In the genomic region with DNA sequence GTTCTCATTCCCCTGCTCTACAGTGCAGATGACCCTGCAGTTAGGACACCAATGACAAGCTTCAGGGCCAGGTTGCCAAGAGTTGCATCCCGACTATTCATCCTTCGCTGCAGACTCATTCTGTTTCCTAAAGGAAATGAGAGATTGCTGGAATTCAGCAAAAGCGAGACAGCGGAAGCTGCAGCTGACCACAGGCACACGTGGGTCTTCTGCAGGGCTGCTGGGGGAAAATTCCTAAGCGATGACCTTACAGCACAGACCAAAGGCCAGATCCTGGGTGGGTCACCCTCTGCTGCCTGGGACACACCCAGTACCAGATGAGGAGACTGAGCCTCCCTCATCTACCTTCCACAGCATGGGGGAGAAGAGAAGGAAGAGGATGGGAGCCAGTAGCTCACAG, we compare ENCODE assay signal across 11 mouse cellular contexts.
A peak's percentile ranks its signal among the peaks of the same experiment; 100 is the strongest.
DNase-seq lines count a peak whose midpoint lies in the region; ATAC-seq lines count a peak whose summit lies in the region.
"Had no signal": no experiment of that assay in that cellular context is flagged by ENCODE, and none has a peak within 500 bp of the region (broad histone marks: within the 10 kb centered on the region; RNA-seq: fewer than 3 reads in every experiment).

No protein-coding gene starts in this region.

- H3K27me3 ChIP-seq in kidney, embryonic 15.5 days: no peaks in the 10 kb centered on the region
- peaks cover 12% of the 10 kb centered on the region for H3K27me3 ChIP-seq in hindbrain, embryonic 10.5 days (ENCODE audit: insufficient read depth, poor library complexity, severe bottlenecking)
- H3K27me3 ChIP-seq: neural tube, embryonic 13.5 days had no signal

- H3K4me3 ChIP-seq in kidney, embryonic 15.5 days (replicated peaks): no peak overlapping the region
- H3K4me3 ChIP-seq in hindbrain, embryonic 10.5 days: no peak overlapping the region
- H3K4me3 ChIP-seq: megakaryocyte, embryonic 14.5 days; neural tube, embryonic 13.5 days had no signal

- H3K9ac ChIP-seq in kidney, embryonic 15.5 days: no peak overlapping the region
- H3K9ac ChIP-seq: neural tube, embryonic 13.5 days had no signal

- DNase-seq in gastrocnemius, adult 18-20 months (ENCODE audit: low spot score): peak; percentile 61
- DNase-seq in gastrocnemius, postnatal 10 days: no peak
- peak; percentile 66 for DNase-seq in gastrocnemius, postnatal 25 days
- peak; percentile 52 to 75 for DNase-seq in lung, postnatal 4 days
- no peak for DNase-seq in hindbrain, embryonic 10.5 days (ENCODE audit: low spot score)
- DNase-seq in ovary, postnatal 36 days (ENCODE audit: low spot score): no peak
- DNase-seq in urinary bladder, adult 2 months (ENCODE audit: low spot score): no peak
- DNase-seq: adrenal gland, adult 8-10 months had no signal

- H3K36me3 ChIP-seq in kidney, embryonic 15.5 days: no peaks in the 10 kb centered on the region
- no peaks in the 10 kb centered on the region for H3K36me3 ChIP-seq in hindbrain, embryonic 10.5 days
- H3K36me3 ChIP-seq: neural tube, embryonic 13.5 days had no signal

- no peak for ATAC-seq in kidney, embryonic 15.5 days (replicated peaks; ENCODE audit: low FRiP score)

- 54% methylated on average over 6 of the region's 6 CpGs for WGBS in kidney, embryonic 15.5 days
- 75% methylated on average over 6 of the region's 6 CpGs for WGBS in hindbrain, embryonic 10.5 days

- no peaks in the 10 kb centered on the region for H3K9me3 ChIP-seq in kidney, embryonic 15.5 days (replicated peaks)
- H3K9me3 ChIP-seq in hindbrain, embryonic 10.5 days: no peaks in the 10 kb centered on the region
- H3K9me3 ChIP-seq: neural tube, embryonic 13.5 days had no signal

- H3K27ac ChIP-seq in kidney, embryonic 15.5 days: peak overlapping the region; percentile 33; the same call in 1 of the 2 replicates
- no peak overlapping the region for H3K27ac ChIP-seq in hindbrain, embryonic 10.5 days
- H3K27ac ChIP-seq: neural tube, embryonic 13.5 days had no signal

- H3K4me1 ChIP-seq in kidney, embryonic 15.5 days: peaks cover 43% of the 10 kb centered on the region
- H3K4me1 ChIP-seq in hindbrain, embryonic 10.5 days (replicated peaks): peaks cover 38% of the 10 kb centered on the region

- no peak overlapping the region for H3K4me2 ChIP-seq in kidney, embryonic 15.5 days
- H3K4me2 ChIP-seq: neural tube, embryonic 13.5 days had no signal

Comparison
In these comparisons a context has a peak if more than half of its experiments do, and no peak if none do; other contexts are left out.
1. DNase-seq: peak in gastrocnemius, adult 18-20 months (single experiment), gastrocnemius, postnatal 25 days (single experiment) and lung, postnatal 4 days (2 of 2); none in gastrocnemius, postnatal 10 days (single experiment), hindbrain, embryonic 10.5 days (single experiment), ovary, postnatal 36 days (single experiment) and urinary bladder, adult 2 months (single experiment).